Mouse (Mus musculus) neutrophil, adult 5-6 weeks (primary cell): ENCODE measurements around the gene Olfr155. TPM values are rescaled to one million over a fixed set of nuclear protein-coding genes. Genes with fewer than 3 reads are reported as not detected.

Experiments
- ATAC-seq: fragments of 151-379, 151-347 bp; 2 replicates; pipeline ENCODE4 v1.8.0; 2017; ENCODE audit warnings: mild to moderate bottlenecking, moderate TSS enrichment; ENCODE audit not compliant: insufficient number of reproducible peaks, poor library complexity, low FRiP score, severe bottlenecking; ENCODE audit errors: extremely low read depth
- total RNA-seq: library from RNA; stranded (forward); fragments of 200-1000 nt; gene quantifications from 2 replicates; pipeline ENCODE4 v1.2.3, GENCODE M21; 2017

Olfr155 gene
- total RNA-seq, 1 experiment from 2014 or later = not detected

DNA sequence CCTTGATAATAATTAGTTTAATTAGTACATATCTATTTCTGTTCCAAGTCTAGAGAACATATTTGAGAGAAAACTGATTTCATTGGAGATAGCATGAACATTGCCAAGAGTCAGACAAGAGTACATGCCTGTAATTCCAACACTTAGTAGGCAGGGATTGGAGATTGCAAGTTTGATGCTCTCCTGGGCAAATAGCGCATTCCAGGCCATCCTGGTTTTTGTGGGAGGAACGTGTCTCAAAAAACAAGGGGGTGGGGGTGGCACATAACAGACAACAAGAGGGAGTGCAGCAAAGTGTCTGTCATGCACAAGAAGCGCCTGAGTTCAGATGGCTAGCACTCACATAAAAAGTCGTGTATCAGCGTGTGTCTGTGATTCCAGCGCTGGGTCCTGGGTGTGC lies 28.2 kb downstream of the Olfr155 start:
- ATAC-seq = no peak

DNA sequence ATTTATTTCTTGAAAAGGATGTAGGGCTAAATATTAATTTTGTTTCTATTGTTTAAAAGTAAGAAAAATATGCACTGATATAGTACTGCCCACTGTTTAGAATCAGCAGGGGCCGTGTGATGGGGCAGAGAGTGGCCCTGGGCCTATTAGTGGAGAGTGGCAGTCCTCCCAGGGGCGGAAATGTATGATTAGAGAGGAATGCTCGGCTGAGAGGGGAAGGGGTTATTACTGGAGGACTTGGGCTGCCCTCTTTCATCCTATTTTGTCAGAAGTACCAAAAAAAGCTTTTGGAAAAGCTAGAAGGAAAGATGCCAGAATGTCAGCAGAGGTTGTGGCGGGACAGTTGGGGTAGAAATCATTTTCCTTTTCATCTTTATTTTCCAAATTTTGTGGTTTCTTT lies 32.8 kb downstream of the Olfr155 start:
- ATAC-seq = no peak

DNA sequence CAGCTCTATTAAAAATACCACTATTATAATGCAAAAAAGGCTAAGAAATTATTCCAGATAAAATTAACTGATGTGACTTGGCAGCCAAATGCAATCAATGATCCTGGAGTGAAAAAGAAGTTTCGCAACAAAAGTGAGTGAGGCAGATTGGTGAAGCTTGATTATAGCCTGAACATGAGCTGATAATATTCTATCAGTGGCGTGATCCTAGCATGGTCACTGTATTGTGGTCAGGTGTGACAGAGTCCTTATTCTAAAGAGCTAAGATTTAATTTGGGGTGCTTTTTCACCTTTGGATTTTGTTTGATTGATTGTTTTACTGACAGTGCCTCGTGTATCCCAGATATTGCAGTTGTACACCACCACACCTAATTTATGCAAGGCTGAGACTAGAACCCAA lies 39.9 kb downstream of the Olfr155 start:
- ATAC-seq = no peak

- ATAC-seq = no peak
Measured at GRCm38 (mm10) chr4:43897209-43897608, 45.8 kb downstream of the Olfr155 start.

DNA sequence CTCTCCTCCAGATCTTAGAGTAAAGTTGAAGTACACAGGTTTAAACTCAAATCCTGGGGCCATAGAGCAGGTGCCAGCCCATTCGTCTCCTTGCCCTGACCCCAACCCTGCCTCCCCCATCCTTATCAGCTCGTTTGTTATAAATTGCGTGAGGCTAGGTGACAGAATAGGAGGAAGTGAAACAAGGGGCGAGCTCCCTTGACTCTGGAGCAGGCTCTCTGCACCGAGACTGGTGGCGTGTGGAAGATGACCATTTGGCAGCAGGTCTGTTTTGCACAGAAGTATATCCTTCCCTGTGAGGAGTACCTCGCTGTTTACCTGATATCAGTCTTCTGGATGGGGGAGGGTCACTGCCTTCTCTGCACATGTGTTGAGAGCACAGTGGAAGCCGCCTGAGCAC lies 47.8 kb downstream of the Olfr155 start:
- 0 out of 2 replicates have a peak, but pooled peaks have one; percentile 16 for ATAC-seq

DNA sequence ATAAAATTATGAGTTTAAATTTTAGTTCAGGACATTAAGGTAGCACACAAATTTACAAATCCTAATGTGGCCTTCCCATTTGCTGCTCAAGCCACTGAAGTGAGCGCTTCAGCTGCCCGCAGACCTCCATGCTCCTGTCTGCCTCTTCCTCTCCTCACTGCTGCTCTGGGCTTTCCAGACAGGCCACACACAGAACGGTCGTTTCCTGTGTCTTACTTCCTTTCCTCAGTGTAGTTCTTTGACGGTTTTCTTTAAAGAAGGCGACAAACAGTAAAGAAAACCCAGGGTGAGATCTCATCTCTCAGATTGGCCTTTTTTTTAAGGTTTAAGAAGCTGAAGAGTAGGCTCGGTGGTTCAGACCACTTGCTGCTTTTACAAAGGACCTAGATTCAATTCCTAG lies 52.3 kb downstream of the Olfr155 start:
- ATAC-seq = no peak

DNA sequence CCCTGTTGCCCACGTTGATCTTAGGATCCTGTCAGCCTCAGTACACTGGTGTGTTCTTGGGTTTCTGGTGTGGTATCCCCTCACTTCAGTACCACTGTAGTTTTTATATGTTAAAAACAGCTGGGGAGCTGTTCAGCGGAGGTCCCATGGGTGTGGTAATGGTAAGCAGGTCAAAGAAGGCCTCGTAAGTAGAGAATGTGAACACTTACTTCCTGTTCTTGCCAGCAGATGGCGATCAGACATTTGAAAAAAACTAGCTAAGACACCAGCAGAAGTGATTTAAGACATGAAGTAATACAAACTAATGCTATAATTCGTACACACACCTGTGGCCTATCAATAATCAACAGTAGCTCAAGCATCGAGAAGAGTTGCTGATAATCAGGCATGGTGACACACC lies 55.1 kb downstream of the Olfr155 start:
- ATAC-seq = 0 out of 2 replicates have a peak, but pooled peaks have one; percentile 48

Other genes starting within 250 kb of the Olfr155 start
- gene Npr2, start 219.6 kb upstream of the Olfr155 start, total RNA-seq = 0.35 and 0.37 TPM in 2 replicates
- gene Spag8, start 198.0 kb upstream of the Olfr155 start, total RNA-seq = 0.23 and 0.86 TPM in 2 replicates
- 5.1 and 21.5 TPM in 2 replicates for gene Hint2, start 195.1 kb upstream of the Olfr155 start, total RNA-seq
- 0.47 and 0.49 TPM in 2 replicates for gene Tmem8b, start 182.6 kb upstream of the Olfr155 start, total RNA-seq
- gene Fam221b, start 182.4 kb upstream of the Olfr155 start, total RNA-seq = 0.61 and 0.93 TPM in 2 replicates
- gene Olfr70, start 150.8 kb upstream of the Olfr155 start, total RNA-seq = not detected in 2 replicates
- not detected in 2 replicates for gene Olfr71, start 141.3 kb upstream of the Olfr155 start, total RNA-seq
- gene Hrct1, start 124.4 kb upstream of the Olfr155 start, total RNA-seq = not detected in 2 replicates
- gene Spaar, start 121.5 kb upstream of the Olfr155 start, total RNA-seq = not detected in 2 replicates
- gene Olfr159, start 80.6 kb upstream of the Olfr155 start, total RNA-seq = not detected in 2 replicates
- gene Olfr156, start 27.7 kb upstream of the Olfr155 start, total RNA-seq = not detected in 2 replicates
- gene Olfr157, start 11.4 kb upstream of the Olfr155 start, total RNA-seq = not detected in 2 replicates
- 0.86 and 2.9 TPM in 2 replicates for gene Reck, start 24.0 kb downstream of the Olfr155 start, total RNA-seq
- gene Glipr2, start 105.8 kb downstream of the Olfr155 start, total RNA-seq = 257 and 262 TPM in 2 replicates
- gene Ccin, start 131.9 kb downstream of the Olfr155 start, total RNA-seq = 1.6 and 3.6 TPM in 2 replicates
- gene Clta, start 152.9 kb downstream of the Olfr155 start, total RNA-seq = 339 TPM in 2 replicates
- gene Gne, start 232.6 kb downstream of the Olfr155 start, total RNA-seq = 22.9 and 23.8 TPM in 2 replicates